Mouse (Mus musculus) liver, embryonic 11.5 days (tissue): ENCODE measurements around the gene Cpt1c. TPM values are rescaled to one million over a fixed set of nuclear protein-coding genes. Genes with fewer than 3 reads are reported as not detected.

Experiments
- ATAC-seq: fragments of 200-750 bp; cut with Nextera tagmentation; replicated peaks from 2 replicates; pipeline ENCODE4 v1.8.0; 2017; ENCODE audit warnings: moderate number of reproducible peaks, mild to moderate bottlenecking, moderate TSS enrichment, moderate library complexity; ENCODE audit not compliant: low FRiP score
- DNase-seq: peaks from one replicate; pipeline ENCODE4 v3.0.0-alpha.2; 2017; ENCODE audit warnings: low spot score
- H3K27ac ChIP-seq: fragments of 300-500 bp; sonication (generic); 2 replicates; pipeline ENCODE4 v1.5.1; 2014; ENCODE audit warnings: mild to moderate bottlenecking, low read depth, low read length, control low read depth
- H3K27me3 ChIP-seq: fragments of 300-500 bp; sonication (generic); replicated peaks from 2 replicates; pipeline ENCODE4 v1.6.1; 2014; ENCODE audit warnings: low read length, mixed read lengths; ENCODE audit not compliant: control insufficient read depth, insufficient read depth
- H3K36me3 ChIP-seq: fragments of 300-500 bp; sonication (generic); 2 replicates; pipeline ENCODE4 v1.6.1; 2014; ENCODE audit warnings: mild to moderate bottlenecking, low read length, moderate library complexity, mixed read lengths; ENCODE audit not compliant: control insufficient read depth, insufficient read depth
- H3K4me1 ChIP-seq: fragments of 300-500 bp; sonication (generic); replicated peaks from 2 replicates; pipeline ENCODE4 v1.6.1; 2014; ENCODE audit warnings: low read length, mixed read lengths; ENCODE audit not compliant: control insufficient read depth, insufficient read depth
- H3K4me2 ChIP-seq: fragments of 300-500 bp; sonication (generic); 2 replicates; pipeline ENCODE4 v1.6.1; 2014; ENCODE audit warnings: mild to moderate bottlenecking, control low read depth, moderate library complexity
- H3K4me3 ChIP-seq: fragments of 300-500 bp; sonication (generic); 2 replicates; pipeline ENCODE4 v1.5.1; 2014; ENCODE audit warnings: low read depth, low read length, control low read depth
- H3K9ac ChIP-seq: fragments of 300-500 bp; sonication (generic); 2 replicates; pipeline ENCODE4 v1.6.1; 2014; ENCODE audit warnings: low read depth, low read length, control low read depth
- H3K9me3 ChIP-seq: fragments of 300-500 bp; sonication (generic); 2 replicates; pipeline ENCODE4 v1.6.1; 2016; ENCODE audit warnings: low read length, inconsistent platforms, mixed read lengths; ENCODE audit not compliant: control insufficient read depth
- WGBS: fragments of 180-500 bp; shearing (Covaris S2); extraction: QIAGEN DNeasy Blood & Tissue Kit; methylation state at CpG from one replicate; pipeline ENCODE4 v1.1.7; 2014; 5-methylcytosine and 5-hydroxymethylcytosine counted together
- polyA plus RNA-seq: library from polyadenylated mRNA; unstranded; fragments of >200 nt; fragmentation: Nextera tagmentation; extraction: Ambion mirVana; gene quantifications from 2 replicates; pipeline ENCODE4 v1.2.1, GENCODE M21; 2014

The Cpt1c gene
- polyA plus RNA-seq, 1 experiment from 2014 or later: 8.2 TPM

- Histone ChIP-seq H3K36me3 (peaks cover 29% of the 10 kb centered on the region), H3K4me1 (peaks cover 29% of the 10 kb centered on the region), H3K4me2 (peak overlapping the region; percentile 99), H3K4me3 (peak overlapping the region; percentile 80), H3K9me3 (no peaks in the 10 kb centered on the region), H3K27ac (peak overlapping the region; percentile 94), H3K9ac (peak overlapping the region; percentile 94), H3K27me3 (no peaks in the 10 kb centered on the region)
- 15% methylated on average over 10 of the region's 10 CpGs for WGBS
- no peak for DNase-seq
- ATAC-seq: no peak
Measured at GRCm38 (mm10) chr7:44996672-44997071, 22.0 kb upstream of the Cpt1c start.

GRCm38 (mm10) chr7:44986879-44987718 lies 12.4 kb upstream of the Cpt1c start:
- Histone ChIP-seq H3K27me3 (no peaks in the 10 kb centered on the region), H3K9me3 (no peaks in the 10 kb centered on the region), H3K27ac (peak overlapping the region; percentile 77), H3K36me3 (peaks cover 20% of the 10 kb centered on the region), H3K4me3 (peak overlapping the region; percentile 97), H3K9ac (peak overlapping the region; percentile 74), H3K4me2 (peak overlapping the region; percentile 75), H3K4me1 (peaks cover 25% of the 10 kb centered on the region)
- under 1% methylated on average over 29 of the region's 29 CpGs for WGBS
- DNase-seq: no peak
- ATAC-seq: peak; percentile 18; the same call in 1 of the 2 replicates

GRCm38 (mm10) chr7:44986192-44986878 lies 11.7 kb upstream of the Cpt1c start, which contains the start of gene Prmt1:
Gene Prmt1, minus strand, starts transcription at chr7:44986568.
- Histone ChIP-seq H3K4me3 (peak within 1 kb of the TSS; percentile 97), H3K36me3 (peaks cover 23% of the 10 kb centered on the region), H3K27ac (peak within 1 kb of the TSS; percentile 95), H3K4me1 (peaks cover 25% of the 10 kb centered on the region), H3K27me3 (no peaks in the 10 kb centered on the region), H3K9ac (peak within 1 kb of the TSS; percentile 99), H3K9me3 (no peaks in the 10 kb centered on the region), H3K4me2 (peak within 1 kb of the TSS; percentile 77)
- ATAC-seq (peak; percentile 94), DNase-seq (peak; percentile 94)
- WGBS: 1% methylated on average over 42 of the region's 42 CpGs

GRCm38 (mm10) chr7:44985595-44986191 lies 11.0 kb upstream of the Cpt1c start:
- peaks cover 25% of the 10 kb centered on the region for H3K4me1 ChIP-seq
- ATAC-seq: 0 out of 2 replicates have a peak, but pooled peaks have one; percentile 11
- H3K36me3 ChIP-seq: peaks cover 24% of the 10 kb centered on the region

GRCm38 (mm10) chr7:44984833-44985164 lies 10.1 kb upstream of the Cpt1c start:
- ATAC-seq (no peak), DNase-seq (no peak)
- Histone ChIP-seq H3K36me3 (peaks cover 28% of the 10 kb centered on the region), H3K9ac (peak overlapping the region; percentile 99), H3K4me3 (peak overlapping the region; percentile 97), H3K4me1 (peaks cover 25% of the 10 kb centered on the region), H3K27ac (no peak overlapping the region; the same call in 1 of the 2 replicates), H3K4me2 (peak overlapping the region; percentile 77), H3K9me3 (no peaks in the 10 kb centered on the region), H3K27me3 (no peaks in the 10 kb centered on the region)
- 43% methylated on average over 3 of the region's 3 CpGs for WGBS

More at GRCm38 (mm10) chr7:44985595-44986191, 11.0 kb upstream of the Cpt1c start:
- Histone ChIP-seq H3K27me3 (no peaks in the 10 kb centered on the region), H3K4me3 (peak overlapping the region; percentile 97), H3K27ac (peak overlapping the region; percentile 95), H3K4me2 (peak overlapping the region; percentile 77), H3K9ac (peak overlapping the region; percentile 99), H3K9me3 (no peaks in the 10 kb centered on the region)
- under 1% methylated on average over 44 of the region's 45 CpGs for WGBS
- peak; percentile 81 for DNase-seq

GRCm38 (mm10) chr7:44983944-44984832 lies 9.5 kb upstream of the Cpt1c start:
- Histone ChIP-seq H3K4me3 (peak overlapping the region; percentile 97), H3K4me1 (peaks cover 25% of the 10 kb centered on the region), H3K27me3 (no peaks in the 10 kb centered on the region), H3K4me2 (peak overlapping the region; percentile 77), H3K27ac (peak overlapping the region; percentile 36; the same call in 1 of the 2 replicates), H3K9me3 (no peaks in the 10 kb centered on the region), H3K9ac (peak overlapping the region; percentile 42; the same call in 1 of the 2 replicates), H3K36me3 (peaks cover 34% of the 10 kb centered on the region)
- DNase-seq (no peak), ATAC-seq (no peak)
- WGBS: 81% methylated on average over 7 of the region's 7 CpGs

- no peaks in the 10 kb centered on the region for H3K27me3 ChIP-seq
- DNase-seq: peak; percentile 83
- H3K4me3 ChIP-seq: no peak overlapping the region; the same call in 1 of the 2 replicates
- H3K4me2 ChIP-seq: no peak overlapping the region; the same call in 1 of the 2 replicates
- peaks cover 43% of the 10 kb centered on the region for H3K36me3 ChIP-seq
- no peak for ATAC-seq
- H3K9ac ChIP-seq: no peak overlapping the region
- no peak overlapping the region for H3K27ac ChIP-seq
- no peaks in the 10 kb centered on the region for H3K9me3 ChIP-seq
- 31% methylated on average over 6 of the region's 6 CpGs for WGBS
- peaks cover 21% of the 10 kb centered on the region for H3K4me1 ChIP-seq
Measured at GRCm38 (mm10) chr7:44983085-44983484, 8.4 kb upstream of the Cpt1c start.

GRCm38 (mm10) chr7:44981539-44981938 lies 6.9 kb upstream of the Cpt1c start:
- WGBS: 93% methylated on average over 8 of the region's 8 CpGs
- no peak overlapping the region for H3K4me3 ChIP-seq
- H3K27ac ChIP-seq: no peak overlapping the region
- DNase-seq (no peak), ATAC-seq (no peak)
- H3K36me3 ChIP-seq: peaks cover 58% of the 10 kb centered on the region
- no peaks in the 10 kb centered on the region for H3K27me3 ChIP-seq
- no peak overlapping the region for H3K4me2 ChIP-seq
- H3K4me1 ChIP-seq: peaks cover 17% of the 10 kb centered on the region
- no peaks in the 10 kb centered on the region for H3K9me3 ChIP-seq
- H3K9ac ChIP-seq: no peak overlapping the region
